Mouse (Mus musculus) macrophage (primary cell): ENCODE results near the gene Pde1a. TPM values are rescaled to one million over a fixed set of nuclear protein-coding genes. Genes with fewer than 3 reads are reported as not detected.
"Not testable (repeated sequence)": the region's sequence is repeated elsewhere in the genome, so short reads cannot be mapped to it uniquely, and the experiment has no call there.

Source experiments
- H3K27ac ChIP-seq: fragments of 350-480 bp; formaldehyde crosslinking; 2 replicates; pipeline ENCODE4 v1.9.0; 2021
- H3K36me3 ChIP-seq: fragments of 350-480 bp; formaldehyde crosslinking; 2 replicates; pipeline ENCODE4 v1.9.0; 2021; ENCODE audit errors: inconsistent target
- H3K4me3 ChIP-seq: fragments of 350-480 bp; formaldehyde crosslinking; 2 replicates; pipeline ENCODE4 v1.9.0; 2021; ENCODE audit errors: inconsistent target
- H3K79me2 ChIP-seq: fragments of 350-480 bp; formaldehyde crosslinking; 2 replicates; pipeline ENCODE4 v1.9.0; 2021; ENCODE audit errors: inconsistent target
- WGBS: methylation state at CpG from one replicate; pipeline ENCODE4 v1.1.7; 2026; ENCODE audit warnings: inconsistent platforms; ENCODE audit not compliant: missing documents; 5-methylcytosine and 5-hydroxymethylcytosine counted together
- polyA plus RNA-seq: library from polyadenylated mRNA; stranded (reverse); fragments of 250-400 nt; gene quantifications from 3 replicates; pipeline ENCODE4 v1.2.4, GENCODE M21; 2018; ENCODE audit warnings: inconsistent platforms

Gene Pde1a
- polyA plus RNA-seq, 1 experiment from 2014 or later = not detected

DNA sequence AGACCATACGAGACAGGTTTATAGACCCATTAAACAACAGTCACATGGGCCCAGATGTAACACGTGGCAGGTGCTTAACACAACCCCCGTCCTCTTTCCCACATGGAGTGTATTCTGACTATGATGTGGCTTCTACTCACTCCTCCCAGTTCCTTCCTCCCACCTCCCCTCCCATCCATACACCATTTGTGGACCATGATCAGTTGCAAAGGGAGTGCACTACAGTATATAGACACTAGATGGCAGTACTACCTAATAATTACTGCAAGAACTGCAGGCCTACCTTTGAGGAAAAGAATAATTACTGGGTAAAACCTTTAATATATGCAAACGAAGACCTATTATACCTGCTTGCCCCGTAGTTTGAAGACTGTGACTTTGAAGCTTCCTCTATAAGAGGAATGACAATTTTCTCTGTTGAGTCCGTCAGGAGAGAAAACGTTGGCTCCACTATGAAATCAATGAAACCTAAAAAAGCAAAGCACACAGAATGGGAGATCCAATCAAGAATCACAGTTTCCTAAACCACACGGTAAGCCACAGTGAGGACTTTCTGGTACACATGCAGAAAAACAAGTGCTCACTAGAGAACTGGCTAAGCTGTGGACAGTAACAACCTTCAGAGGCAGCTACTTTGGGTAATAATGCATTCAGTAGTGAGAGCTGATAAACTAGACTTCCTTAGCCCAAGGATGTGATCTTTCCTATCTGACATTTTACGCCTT lies 263.8 kb downstream of the Pde1a start:
- no peaks in the 10 kb centered on the region for H3K79me2 ChIP-seq
- H3K27ac ChIP-seq = no peak overlapping the region
- no peak overlapping the region for H3K4me3 ChIP-seq
- H3K36me3 ChIP-seq = no peaks in the 10 kb centered on the region
- 38% methylated on average over 9 of the region's 9 CpGs for WGBS

DNA sequence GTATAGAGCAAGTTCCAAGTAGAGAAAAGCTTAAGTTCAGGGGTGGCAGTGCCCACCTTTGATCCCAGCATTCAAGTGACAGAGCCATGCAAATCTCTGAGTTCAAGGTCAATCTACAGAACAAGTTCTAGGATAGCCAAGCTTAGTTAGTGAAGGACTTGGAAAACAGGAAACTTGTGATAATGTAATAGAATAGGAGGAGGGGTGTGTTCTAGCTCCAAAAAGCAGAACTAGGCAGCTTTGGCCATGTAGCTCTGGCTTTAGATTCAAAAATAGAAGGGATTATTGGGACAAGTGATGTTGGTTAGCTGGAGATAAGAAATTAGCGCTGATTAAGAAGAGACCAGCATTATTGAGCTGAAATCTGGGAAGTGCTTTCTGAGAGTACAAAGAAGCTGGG lies 272.4 kb downstream of the Pde1a start:
- H3K27ac ChIP-seq = no peak overlapping the region
- no peaks in the 10 kb centered on the region for H3K79me2 ChIP-seq
- WGBS = 63% methylated on average over 1 of the region's 1 CpGs
- no peaks in the 10 kb centered on the region for H3K36me3 ChIP-seq
- H3K4me3 ChIP-seq = no peak overlapping the region

DNA sequence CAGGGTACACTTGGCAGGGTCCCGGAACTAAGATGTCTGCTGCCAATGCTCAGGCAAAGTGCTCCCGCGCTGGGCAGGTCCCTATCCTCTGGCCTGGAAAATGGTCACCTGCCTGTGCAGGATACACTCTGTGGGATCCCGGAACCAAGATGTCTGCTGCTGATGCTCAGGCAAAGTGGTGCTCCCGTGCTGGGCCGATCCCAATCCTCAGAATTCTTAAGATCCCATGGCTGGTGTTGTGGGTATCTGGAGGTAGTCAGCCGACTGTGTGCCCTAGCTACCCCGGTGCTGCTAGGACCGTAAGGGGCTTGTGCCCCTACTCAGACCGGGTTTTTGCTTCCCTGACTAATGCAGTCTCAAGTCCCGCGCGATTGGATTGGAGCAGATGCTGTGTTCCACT lies 281.9 kb downstream of the Pde1a start:
- not testable (repeated sequence) for H3K36me3 ChIP-seq, H3K79me2 ChIP-seq, H3K4me3 ChIP-seq, H3K27ac ChIP-seq
- 80% methylated on average over 7 of the region's 13 CpGs for WGBS

DNA sequence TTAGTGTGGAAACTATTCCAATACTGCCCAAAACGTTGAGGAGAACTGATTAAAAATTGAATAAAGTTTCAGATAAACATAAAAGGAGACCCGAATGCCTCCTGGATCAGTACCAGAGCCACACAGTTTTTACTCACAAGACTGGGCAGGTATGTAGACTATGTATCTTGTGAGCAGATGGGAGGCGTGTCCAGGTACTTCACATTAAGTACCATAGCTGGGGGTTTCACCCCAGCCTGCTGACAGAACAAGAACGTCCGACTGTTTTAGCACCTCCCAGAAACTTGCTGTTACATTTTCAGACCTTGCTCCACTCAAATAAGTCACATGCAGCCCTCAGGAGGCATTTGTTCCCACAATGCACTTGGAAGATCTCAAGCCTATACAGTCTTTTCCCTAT lies 289.7 kb downstream of the Pde1a start:
- H3K4me3 ChIP-seq = no peak overlapping the region
- WGBS = 83% methylated on average over 5 of the region's 5 CpGs
- no peaks in the 10 kb centered on the region for H3K36me3 ChIP-seq
- H3K27ac ChIP-seq = no peak overlapping the region
- H3K79me2 ChIP-seq = no peaks in the 10 kb centered on the region

DNA sequence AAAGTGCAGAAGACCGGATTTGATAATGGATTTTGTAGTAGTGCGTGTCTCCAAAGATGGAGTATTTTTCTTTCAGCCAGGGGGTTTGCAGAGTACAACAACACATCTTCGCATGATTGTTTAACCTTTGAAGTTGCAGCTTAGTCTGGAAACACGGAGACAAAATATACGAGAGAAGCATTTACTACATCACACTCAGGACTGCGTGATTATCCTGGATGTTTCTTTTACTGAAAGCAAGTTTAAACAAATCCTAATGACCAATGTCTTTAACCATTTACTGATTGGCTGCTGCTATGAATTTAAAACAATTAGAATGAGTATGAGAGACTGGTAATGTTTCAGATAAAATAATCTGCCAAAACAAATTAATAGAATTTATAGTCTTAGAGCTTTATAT lies 290.2 kb downstream of the Pde1a start:
- H3K4me3 ChIP-seq = no peak overlapping the region
- no peaks in the 10 kb centered on the region for H3K79me2 ChIP-seq
- WGBS = 92% methylated on average over 6 of the region's 6 CpGs
- H3K27ac ChIP-seq = no peak overlapping the region
- H3K36me3 ChIP-seq = no peaks in the 10 kb centered on the region

DNA sequence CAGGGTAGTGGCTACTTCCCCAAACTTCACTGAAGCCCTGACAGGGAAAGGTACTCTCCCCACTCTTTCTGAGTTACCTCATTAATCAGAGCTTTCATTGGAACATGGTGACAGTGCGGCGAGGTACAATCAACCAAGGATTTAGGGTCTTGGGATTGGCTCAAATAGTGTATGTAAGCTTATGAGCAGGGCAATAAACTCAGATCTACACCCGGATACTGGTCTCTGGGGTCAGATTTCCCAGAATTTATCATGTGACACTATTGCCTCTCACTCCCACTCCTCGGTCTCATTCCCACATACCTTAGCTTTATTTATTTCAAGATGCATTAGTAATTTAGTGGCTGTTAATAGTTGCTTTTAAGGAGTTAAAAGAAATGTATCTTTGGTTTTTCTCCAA lies 303.4 kb downstream of the Pde1a start:
- H3K36me3 ChIP-seq = no peaks in the 10 kb centered on the region
- H3K79me2 ChIP-seq = no peaks in the 10 kb centered on the region
- WGBS = 93% methylated on average over 4 of the region's 4 CpGs
- H3K27ac ChIP-seq = no peak overlapping the region
- no peak overlapping the region for H3K4me3 ChIP-seq

DNA sequence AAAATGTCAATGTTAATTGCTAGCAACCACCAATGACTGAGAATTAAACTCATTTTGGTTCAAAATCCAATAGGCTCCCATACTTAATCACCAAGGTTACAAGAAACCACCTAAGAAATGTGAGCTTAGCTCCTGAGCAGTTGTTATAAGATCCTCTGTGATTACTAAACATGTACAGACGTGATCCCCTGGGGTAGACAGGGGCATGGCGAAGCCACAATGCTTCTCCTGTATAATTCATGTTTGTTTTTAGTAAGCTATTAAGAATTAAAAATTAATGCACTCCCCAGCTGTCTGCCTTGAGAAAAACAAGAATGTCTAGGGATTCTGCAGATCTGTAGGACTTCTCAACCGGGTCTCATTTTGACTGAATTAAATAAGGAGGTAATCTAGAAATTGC lies 309.7 kb downstream of the Pde1a start:
- H3K4me3 ChIP-seq = no peak overlapping the region
- H3K79me2 ChIP-seq = no peaks in the 10 kb centered on the region
- WGBS = 100% methylated on average over 3 of the region's 3 CpGs
- no peaks in the 10 kb centered on the region for H3K36me3 ChIP-seq
- H3K27ac ChIP-seq = no peak overlapping the region

DNA sequence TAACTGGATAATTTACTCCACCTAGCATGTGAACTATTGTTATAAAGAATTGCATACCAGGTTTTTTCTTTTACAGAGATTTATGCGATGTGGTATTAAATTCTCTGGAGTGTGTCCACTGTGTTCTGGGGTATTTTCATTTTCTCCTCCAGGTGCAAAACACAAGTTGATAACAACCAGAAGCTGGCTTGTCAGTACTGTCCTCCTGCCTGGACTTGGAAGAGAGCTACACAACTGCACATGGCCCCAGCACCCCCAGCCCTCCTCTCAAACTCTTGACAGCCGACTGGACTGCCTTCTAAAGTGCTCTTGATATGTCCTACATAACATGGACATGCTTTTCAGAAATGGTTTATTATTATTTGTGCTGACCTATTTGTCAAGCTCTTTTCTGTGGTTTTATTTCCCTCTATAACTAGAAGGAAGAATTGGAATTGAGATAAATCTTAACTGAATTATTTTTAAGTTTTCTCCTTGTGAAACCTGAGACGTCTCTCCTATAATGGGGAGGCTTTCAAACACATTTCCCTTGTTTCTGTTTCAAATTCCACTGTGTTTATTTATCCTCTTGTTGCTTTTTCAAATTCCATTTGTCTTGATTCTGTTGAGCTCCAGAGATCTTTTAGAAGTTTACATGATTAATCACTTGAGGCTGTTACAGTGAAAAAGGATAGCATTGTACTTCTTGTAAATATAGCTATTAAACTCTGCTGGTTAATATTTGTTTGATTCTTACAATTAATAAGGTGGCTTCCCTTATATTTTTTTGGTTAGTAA lies 313.4 kb downstream of the Pde1a start:
- H3K79me2 ChIP-seq = no peaks in the 10 kb centered on the region
- no peak overlapping the region for H3K27ac ChIP-seq
- 76% methylated on average over 3 of the region's 3 CpGs for WGBS
- H3K4me3 ChIP-seq = no peak overlapping the region
- no peaks in the 10 kb centered on the region for H3K36me3 ChIP-seq

DNA sequence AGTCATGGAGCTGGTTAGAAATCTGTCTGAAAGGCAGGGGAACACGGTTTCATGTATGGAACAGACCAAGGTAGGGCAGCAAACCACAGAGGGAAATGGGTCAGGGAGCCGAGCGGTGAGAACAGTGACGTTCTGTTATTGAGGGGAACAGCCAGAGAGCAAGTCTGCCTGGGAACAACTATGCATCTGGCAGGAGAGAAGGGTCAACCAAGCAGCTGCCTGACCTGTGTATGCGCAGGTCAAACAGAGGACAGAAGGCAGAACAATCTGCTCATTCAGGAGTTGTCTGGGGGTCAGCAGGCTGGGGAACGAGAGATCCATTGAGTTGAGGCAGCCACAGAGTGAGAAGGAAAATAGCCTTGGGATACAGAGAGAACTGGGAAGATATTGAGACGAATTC lies 330.6 kb downstream of the Pde1a start:
- WGBS = 71% methylated on average over 7 of the region's 7 CpGs
- H3K36me3 ChIP-seq = no peaks in the 10 kb centered on the region
- no peaks in the 10 kb centered on the region for H3K79me2 ChIP-seq
- H3K27ac ChIP-seq = no peak overlapping the region
- H3K4me3 ChIP-seq = no peak overlapping the region

DNA sequence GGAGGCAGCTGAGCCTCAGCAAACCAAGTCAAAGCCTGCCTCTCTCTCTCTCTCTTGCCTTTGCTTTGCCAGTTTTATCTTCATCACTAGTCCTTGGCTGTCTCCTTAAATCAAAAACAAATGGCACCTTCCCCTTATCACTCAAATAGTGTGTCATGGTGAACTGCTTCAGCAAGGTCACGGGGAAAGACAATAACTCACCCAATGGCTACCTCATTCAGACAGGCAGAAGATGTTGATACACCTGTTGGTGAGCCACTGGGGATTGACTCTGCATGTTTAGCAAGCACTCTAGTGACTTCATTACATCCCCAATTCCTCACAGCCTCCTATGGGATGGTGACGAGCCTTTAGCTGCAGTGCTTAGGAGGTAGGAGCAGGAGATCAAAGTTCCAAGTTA lies 331.8 kb downstream of the Pde1a start:
- Histone ChIP-seq H3K27ac (no peak overlapping the region), H3K36me3 (no peaks in the 10 kb centered on the region), H3K4me3 (no peak overlapping the region), H3K79me2 (no peaks in the 10 kb centered on the region)
- 78% methylated on average over 2 of the region's 2 CpGs for WGBS

DNA sequence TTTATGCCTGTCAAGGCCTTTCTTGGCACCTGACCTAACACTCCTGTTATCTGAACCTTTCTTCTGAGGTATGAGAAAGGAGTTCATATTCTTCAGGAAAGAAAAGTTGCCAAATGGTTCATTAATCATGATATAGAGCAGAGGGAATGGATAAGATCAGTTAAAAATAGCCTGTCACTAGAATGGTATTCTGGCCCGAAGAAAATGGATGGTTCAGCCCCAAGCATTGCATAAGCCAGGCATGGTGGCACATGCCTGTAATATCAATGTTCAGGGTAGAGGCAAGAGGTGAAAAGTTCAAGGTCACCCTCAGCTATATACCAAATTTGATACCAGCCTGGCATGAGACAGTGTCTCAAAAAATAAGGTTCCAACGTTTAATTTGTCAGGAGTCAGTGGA lies 336.1 kb downstream of the Pde1a start:
- Histone ChIP-seq H3K79me2 (no peaks in the 10 kb centered on the region), H3K27ac (no peak overlapping the region), H3K4me3 (no peak overlapping the region), H3K36me3 (no peaks in the 10 kb centered on the region)
- 79% methylated on average over 2 of the region's 2 CpGs for WGBS

DNA sequence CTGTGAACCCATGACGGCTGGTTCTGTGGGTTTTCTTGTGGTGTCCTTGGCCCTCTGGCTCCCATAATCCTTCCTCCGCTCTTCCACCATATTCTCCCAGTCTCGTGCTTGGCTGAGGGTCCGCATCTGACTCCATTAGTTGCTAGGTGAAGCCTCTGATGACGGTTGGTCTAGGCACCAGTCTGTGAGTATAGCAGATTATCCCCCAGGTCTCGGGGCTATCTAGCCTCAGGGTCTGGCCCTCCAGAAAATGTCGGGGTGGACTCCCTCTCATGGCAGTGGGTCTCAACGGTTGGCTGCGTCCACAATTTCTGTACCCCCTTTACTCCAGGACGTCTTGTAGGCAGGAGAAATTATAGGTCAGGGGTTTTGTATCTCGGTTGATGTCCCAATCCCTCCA lies 342.8 kb downstream of the Pde1a start:
- Histone ChIP-seq H3K27ac (no peak overlapping the region), H3K36me3 (no peaks in the 10 kb centered on the region), H3K4me3 (no peak overlapping the region), H3K79me2 (no peaks in the 10 kb centered on the region)
- 94% methylated on average over 11 of the region's 11 CpGs for WGBS

DNA sequence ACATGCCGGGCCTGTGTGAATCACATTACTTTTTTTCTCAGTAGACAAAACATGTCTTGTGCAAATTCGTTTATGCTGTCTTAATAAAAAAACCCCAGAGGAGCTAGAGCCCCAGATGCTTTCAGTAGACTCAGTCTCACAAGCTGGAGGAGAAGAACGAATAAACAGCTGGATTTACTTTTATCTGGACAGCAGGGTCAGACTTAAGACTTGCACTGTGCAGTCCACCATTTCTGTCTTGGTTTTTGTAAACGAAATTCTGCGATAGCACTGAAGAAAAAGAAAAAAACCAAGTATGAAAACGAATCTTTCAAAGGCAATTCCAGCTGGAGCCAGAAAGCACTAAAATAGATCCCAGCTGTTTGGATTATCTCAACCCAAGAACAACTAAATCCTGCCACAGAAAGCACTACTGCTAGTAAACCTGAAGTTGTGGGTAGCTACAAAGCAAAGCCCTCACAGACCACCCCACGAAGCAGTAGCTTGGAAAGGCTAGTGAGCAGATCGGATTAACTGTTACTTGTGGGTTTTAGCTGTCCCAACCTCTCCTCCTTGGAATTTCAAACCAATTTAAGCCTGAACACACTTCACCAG lies 343.6 kb downstream of the Pde1a start:
- Histone ChIP-seq H3K27ac (no peak overlapping the region), H3K4me3 (no peak overlapping the region), H3K79me2 (no peaks in the 10 kb centered on the region), H3K36me3 (no peaks in the 10 kb centered on the region)
- 86% methylated on average over 8 of the region's 8 CpGs for WGBS
